Mouse (Mus musculus): ENCODE measurements at regions not wholly inside any gene's neighbourhood (a gene's known extent, or its start where the extent isn't known, plus 50 kb on each side); places are given as distances from the start of the nearest gene placed in this dataset.

- no peak for DNase-seq
These were observed 256.3 kb upstream of the Lyplal1 start for GRCm38 (mm10) chr1:186373386-186373785.

DNA sequence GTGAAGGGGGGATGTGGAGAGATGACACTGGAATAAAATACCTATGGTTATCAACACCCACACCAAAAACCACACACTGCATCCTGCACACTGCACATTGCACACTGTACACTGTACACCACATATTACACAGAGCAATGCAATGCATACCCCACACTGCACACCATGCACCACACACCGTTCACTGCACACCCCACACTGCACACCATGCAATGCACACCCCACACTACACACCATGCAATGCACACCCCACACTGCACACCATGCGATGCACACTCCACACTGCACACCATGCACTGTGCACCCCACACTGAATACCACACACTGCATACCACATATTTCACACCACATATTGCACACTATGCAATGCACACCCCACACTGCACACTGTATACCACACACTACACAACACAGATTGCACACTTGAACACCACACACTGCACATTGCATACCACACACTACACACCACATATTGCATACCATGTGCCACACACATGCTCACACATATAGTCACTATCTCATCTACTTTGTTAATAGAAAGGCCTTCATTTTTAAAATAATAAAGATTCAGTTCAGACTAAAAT lies 255.8 kb upstream of the Lyplal1 start:
- peak; percentile 42 for DNase-seq

- DNase-seq: peak; percentile 63
These were observed 246.2 kb upstream of the Lyplal1 start for GRCm38 (mm10) chr1:186363356-186363755.

GRCm38 (mm10) chr1:186358011-186358670 lies 241.0 kb upstream of the Lyplal1 start:
- peak; percentile 98 for DNase-seq

- DNase-seq: peak; percentile 30
These were observed 237.6 kb upstream of the Lyplal1 start for GRCm38 (mm10) chr1:186354742-186355141.

- DNase-seq: peak; percentile 8
These were observed 237.0 kb upstream of the Lyplal1 start for GRCm38 (mm10) chr1:186354072-186354471.

DNA sequence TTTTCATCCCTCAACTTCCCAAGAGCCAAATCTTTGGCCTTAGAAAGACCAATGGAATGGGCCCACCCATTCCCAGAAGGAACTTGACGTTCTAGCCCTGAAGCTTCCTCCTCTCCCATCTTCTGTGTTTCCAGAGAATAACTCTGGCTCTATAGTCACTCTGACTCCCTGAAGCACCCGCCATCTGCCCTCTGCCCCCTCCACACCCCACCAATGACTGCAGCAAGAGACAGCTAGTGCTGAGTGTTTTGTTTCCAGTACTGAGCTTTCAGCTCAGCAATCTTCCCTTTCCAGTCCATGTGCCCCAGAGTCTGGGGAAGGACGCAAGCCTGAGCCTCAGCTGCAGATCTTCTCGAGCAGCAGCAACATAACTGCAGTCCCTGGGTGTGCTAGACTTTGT lies 233.3 kb upstream of the Lyplal1 start:
- peak; percentile 90 for DNase-seq

GRCm38 (mm10) chr1:186349966-186350365 lies 232.9 kb upstream of the Lyplal1 start:
- peak; percentile 77 for DNase-seq

- peak; percentile 92 for DNase-seq
These were observed 230.5 kb upstream of the Lyplal1 start for GRCm38 (mm10) chr1:186347413-186348147.

DNA sequence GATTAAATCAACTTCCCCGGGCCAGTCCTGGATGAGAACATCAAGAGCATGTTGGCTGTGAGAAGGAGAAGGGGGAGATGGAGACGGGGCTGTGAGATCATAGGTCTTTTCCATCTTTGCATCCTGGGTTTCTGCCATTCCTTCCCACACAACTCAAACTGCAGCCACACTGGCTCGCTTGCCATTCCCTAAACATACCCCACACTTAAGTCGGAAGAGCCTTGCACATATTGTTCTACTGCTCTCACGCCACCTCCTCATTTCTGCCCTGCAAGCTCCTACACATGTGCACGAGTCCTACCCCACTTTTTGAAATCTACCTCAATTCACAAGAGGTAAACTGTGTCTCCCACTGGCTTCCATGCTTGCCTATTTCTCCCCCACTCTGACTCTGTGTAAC lies 228.3 kb upstream of the Lyplal1 start:
- DNase-seq: peak; percentile 66

DNA sequence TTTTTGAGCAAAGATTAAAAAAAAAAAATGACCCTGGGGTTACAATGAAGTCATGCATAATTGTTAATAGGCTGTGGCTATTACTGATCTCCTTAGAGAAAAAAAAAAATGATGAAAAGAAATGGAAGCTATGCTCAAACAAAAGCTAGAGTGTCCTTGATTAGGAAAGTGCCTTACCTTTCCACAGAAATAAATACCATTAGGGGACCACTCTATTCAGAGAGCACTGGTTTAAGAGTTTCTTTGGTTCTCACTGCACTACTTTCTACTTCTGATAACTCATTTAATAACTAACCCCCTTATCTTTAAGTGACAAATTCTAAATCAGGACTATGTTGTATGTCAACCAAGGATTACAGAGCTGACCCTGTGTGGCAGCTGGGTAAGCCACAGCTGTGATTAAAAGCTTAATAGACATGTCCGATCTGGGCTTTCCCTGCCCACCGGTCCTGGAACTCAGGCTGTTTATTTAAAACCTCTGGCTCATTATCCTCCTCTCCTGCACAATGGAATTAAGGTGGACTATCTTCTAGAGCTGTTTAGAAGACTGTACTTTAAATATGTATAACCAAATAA lies 225.9 kb upstream of the Lyplal1 start:
- no peak for DNase-seq

GRCm38 (mm10) chr1:186342391-186342790 lies 225.3 kb upstream of the Lyplal1 start:
- DNase-seq: peak; percentile 65

DNA sequence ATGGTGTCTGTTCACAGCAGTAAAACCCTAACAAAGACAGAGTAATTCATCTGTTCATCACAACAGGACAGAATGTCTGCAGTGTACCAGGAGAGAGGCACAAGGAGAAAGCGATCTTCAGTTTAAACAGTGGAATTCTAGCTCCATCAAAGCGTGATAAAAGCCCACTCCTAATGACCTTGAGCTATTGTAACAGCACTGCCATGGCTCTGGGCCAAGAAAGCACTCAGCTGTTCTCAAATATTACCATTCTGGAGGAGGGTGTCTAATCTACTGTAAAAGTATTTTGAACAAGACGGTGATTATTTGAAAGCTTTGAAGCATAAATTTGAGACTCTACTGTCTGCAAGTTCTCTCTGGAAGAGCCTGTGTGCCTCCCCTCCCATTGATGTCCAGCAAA lies 224.8 kb upstream of the Lyplal1 start:
- no peak for DNase-seq

- peak; percentile 13 for DNase-seq
These were observed 223.6 kb upstream of the Lyplal1 start for GRCm38 (mm10) chr1:186340701-186341100.

GRCm38 (mm10) chr1:186317285-186317684 lies 200.2 kb upstream of the Lyplal1 start:
- DNase-seq: peak; percentile 46

DNA sequence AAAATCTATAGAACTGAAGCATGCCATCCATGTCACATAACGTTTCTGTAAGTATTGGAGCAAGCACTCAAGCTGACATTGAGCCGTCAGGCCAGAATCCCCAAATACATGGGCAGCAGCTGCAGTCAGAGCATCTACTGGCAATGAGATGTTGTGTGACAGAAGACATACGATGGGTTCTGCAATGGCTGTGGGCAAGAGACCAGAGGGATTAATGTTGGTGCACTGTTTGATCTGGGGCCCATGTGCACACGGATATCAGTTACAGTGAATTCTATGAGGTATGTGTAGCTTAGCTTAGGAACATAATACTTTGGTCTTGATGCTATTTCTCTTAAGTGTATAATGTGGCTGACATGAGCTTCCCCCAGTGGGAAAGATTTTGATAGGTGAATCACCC lies 197.1 kb upstream of the Lyplal1 start:
- DNase-seq: peak; percentile 66

DNA sequence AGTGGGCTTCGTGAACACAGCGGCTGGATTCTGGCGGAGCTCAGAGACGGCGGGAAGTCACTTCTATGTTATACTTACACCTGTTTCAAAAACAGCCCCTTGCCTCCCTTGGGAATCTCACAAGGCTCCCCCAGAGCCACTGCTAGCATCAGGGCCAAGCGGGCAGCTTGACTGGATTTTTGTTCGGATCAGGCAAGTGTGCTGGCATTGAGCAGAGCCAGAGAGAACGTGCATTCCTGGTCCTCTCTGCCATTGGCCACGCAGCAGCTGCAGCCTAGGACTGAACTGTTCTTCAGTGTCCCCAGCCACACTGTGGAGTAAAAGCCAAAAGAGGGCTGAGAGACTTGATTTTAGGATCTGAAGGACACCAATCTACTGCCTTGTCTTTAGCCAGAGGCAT lies 195.6 kb upstream of the Lyplal1 start:
- peak; percentile 91 for DNase-seq

- peak; percentile 92 for DNase-seq
These were observed 194.9 kb upstream of the Lyplal1 start for GRCm38 (mm10) chr1:186312008-186312407.

GRCm38 (mm10) chr1:186307627-186308026 lies 190.5 kb upstream of the Lyplal1 start:
- no peak for DNase-seq

- DNase-seq: peak; percentile 88
These were observed 180.4 kb upstream of the Lyplal1 start for GRCm38 (mm10) chr1:186297464-186297863.

DNA sequence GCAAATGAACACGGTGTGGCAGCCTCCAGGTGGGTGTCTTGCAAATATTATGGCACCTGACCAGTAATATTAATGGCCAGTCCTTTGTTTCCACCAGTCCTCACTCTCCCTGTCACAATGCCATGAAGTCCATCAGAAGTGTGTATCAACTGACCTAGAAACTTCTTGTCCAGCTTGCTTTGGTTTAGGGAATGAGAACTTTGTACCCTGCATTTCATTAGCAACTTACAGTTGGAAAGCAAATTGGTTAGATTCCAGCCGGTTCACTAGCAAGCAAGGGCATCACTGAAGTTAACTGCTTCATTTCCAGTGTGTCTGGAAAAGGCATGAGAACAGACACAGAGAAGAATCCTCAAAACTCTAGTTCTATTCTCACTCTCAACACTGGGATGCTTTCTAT lies 178.1 kb upstream of the Lyplal1 start:
- no peak for DNase-seq

GRCm38 (mm10) chr1:186294635-186295034 lies 177.5 kb upstream of the Lyplal1 start:
- DNase-seq: peak; percentile 42

GRCm38 (mm10) chr1:186289117-186289516 lies 172.0 kb upstream of the Lyplal1 start:
- DNase-seq: no peak

- DNase-seq: no peak
These were observed 170.7 kb upstream of the Lyplal1 start for GRCm38 (mm10) chr1:186287831-186288230.

Measured in heart, adult 11 months (tissue).